Comparison of ENCODE assay signal across 15 mouse cellular contexts in genomic region chr16:72811494-72811893, GRCm38 (mm10).
DNase-seq lines count a peak whose midpoint lies in the region; ATAC-seq and TF ChIP-seq lines count a peak whose summit lies in the region.
"Had no signal": no experiment of that assay in that cellular context is flagged by ENCODE, and none has a peak within 500 bp of the region (broad histone marks: within the 10 kb centered on the region; RNA-seq: fewer than 3 reads in every experiment).

No protein-coding gene starts in this region.

- no peak for ATAC-seq in forebrain, embryonic 12.5 days (ENCODE audit: low FRiP score)
- no peak for ATAC-seq in forebrain, embryonic 11.5 days (replicated peaks; ENCODE audit: low FRiP score)
- ATAC-seq in forebrain, embryonic 16.5 days: peak; percentile 19; the same call in 1 of the 2 replicates
- ATAC-seq: Patski had no signal

- TF ChIP-seq CTCF in brain, embryonic 14.5 days (IDR thresholded peaks at IDR 0.05; ENCODE audit: borderline replicate concordance, extremely low read depth, insufficient read depth, insufficient read length): no peak

- 28% methylated on average over 5 of the region's 5 CpGs for WGBS in forebrain, embryonic 12.5 days
- 29% methylated on average over 5 of the region's 5 CpGs for WGBS in forebrain, embryonic 11.5 days
- WGBS in forebrain, embryonic 16.5 days: 19% methylated on average over 5 of the region's 5 CpGs

- H3K27ac ChIP-seq in forebrain, embryonic 12.5 days: peak overlapping the region; percentile 32; the same call in 1 of the 2 replicates
- no peak overlapping the region for H3K27ac ChIP-seq in forebrain, embryonic 11.5 days (ENCODE audit: low read depth, low read length)
- H3K27ac ChIP-seq in forebrain, embryonic 16.5 days (ENCODE audit: low read length): peak overlapping the region; percentile 6
- H3K27ac ChIP-seq: kidney, postnatal 0 days; lung, embryonic 15.5 days had no signal

- H3K4me1 ChIP-seq in forebrain, embryonic 12.5 days: peaks cover 14% of the 10 kb centered on the region
- H3K4me1 ChIP-seq in forebrain, embryonic 11.5 days (replicated peaks; ENCODE audit: control insufficient read depth, insufficient read depth, low read length): no peaks in the 10 kb centered on the region
- H3K4me1 ChIP-seq in forebrain, embryonic 16.5 days (replicated peaks; ENCODE audit: control insufficient read depth, insufficient read depth, low read length): no peaks in the 10 kb centered on the region

- H3K4me3 ChIP-seq in forebrain, embryonic 12.5 days (replicated peaks): no peak overlapping the region
- H3K4me3 ChIP-seq in forebrain, embryonic 11.5 days (ENCODE audit: low read depth, low read length): no peak overlapping the region
- no peak overlapping the region for H3K4me3 ChIP-seq in forebrain, embryonic 16.5 days (replicated peaks; ENCODE audit: low read length)
- H3K4me3 ChIP-seq: lung, embryonic 15.5 days had no signal

- no peaks in the 10 kb centered on the region for H3K27me3 ChIP-seq in forebrain, embryonic 12.5 days
- H3K27me3 ChIP-seq in forebrain, embryonic 11.5 days (ENCODE audit: control insufficient read depth, insufficient read depth, low read length): no peaks in the 10 kb centered on the region
- H3K27me3 ChIP-seq in forebrain, embryonic 16.5 days (replicated peaks; ENCODE audit: control insufficient read depth, insufficient read depth, low read length): no peaks in the 10 kb centered on the region
- H3K27me3 ChIP-seq: lung, embryonic 15.5 days; Patski had no signal

- DNase-seq in forebrain, embryonic 11.5 days (ENCODE audit: low spot score): no peak
- DNase-seq in layer of hippocampus, adult 9-10 months (ENCODE audit: low spot score): peak; percentile 22
- no peak for DNase-seq in layer of hippocampus, postnatal 10 days (ENCODE audit: low spot score in 2 of 2)
- peak; percentile 64 for DNase-seq in brain, embryonic 14.5 days (ENCODE audit: low read depth)
- no peak for DNase-seq in ovary, postnatal 10 days (ENCODE audit: low spot score)
- no peak for DNase-seq in spleen, postnatal 4 days (ENCODE audit: low spot score in 2 of 2)
- DNase-seq: gastrocnemius, postnatal 25 days; heart, postnatal 10 days; thymus, adult 18-20 months had no signal

- H3K9me3 ChIP-seq in forebrain, embryonic 12.5 days: no peaks in the 10 kb centered on the region
- H3K9me3 ChIP-seq in forebrain, embryonic 11.5 days (ENCODE audit: control insufficient read depth, low read length): no peaks in the 10 kb centered on the region
- no peaks in the 10 kb centered on the region for H3K9me3 ChIP-seq in forebrain, embryonic 16.5 days (ENCODE audit: control insufficient read depth, low read length)
- H3K9me3 ChIP-seq: lung, embryonic 15.5 days had no signal

- TF ChIP-seq POLR2A in brain, embryonic 14.5 days (IDR thresholded peaks at IDR 0.05; ENCODE audit: borderline replicate concordance, extremely low read depth, insufficient read depth, insufficient read length, poor library complexity, severe bottlenecking): no peak

- no peak overlapping the region for H3K4me2 ChIP-seq in forebrain, embryonic 12.5 days
- no peak overlapping the region for H3K4me2 ChIP-seq in forebrain, embryonic 11.5 days (ENCODE audit: low read depth, low read length, severe bottlenecking)
- no peak overlapping the region for H3K4me2 ChIP-seq in forebrain, embryonic 16.5 days (ENCODE audit: low read length)
- H3K4me2 ChIP-seq: liver, embryonic 11.5 days; lung, embryonic 15.5 days had no signal

- H3K36me3 ChIP-seq in forebrain, embryonic 12.5 days (replicated peaks): no peaks in the 10 kb centered on the region
- no peaks in the 10 kb centered on the region for H3K36me3 ChIP-seq in forebrain, embryonic 11.5 days (ENCODE audit: control insufficient read depth, insufficient read depth, low read length)
- no peaks in the 10 kb centered on the region for H3K36me3 ChIP-seq in forebrain, embryonic 16.5 days (ENCODE audit: control insufficient read depth, insufficient read depth)
- H3K36me3 ChIP-seq: lung, embryonic 15.5 days had no signal

- H3K9ac ChIP-seq in forebrain, embryonic 12.5 days: no peak overlapping the region
- H3K9ac ChIP-seq in forebrain, embryonic 11.5 days (ENCODE audit: low read length): no peak overlapping the region
- no peak overlapping the region for H3K9ac ChIP-seq in forebrain, embryonic 16.5 days (replicated peaks; ENCODE audit: low read depth, low read length)
- H3K9ac ChIP-seq: lung, embryonic 15.5 days had no signal

Comparison
In these comparisons a context has a peak if more than half of its experiments do, and no peak if none do; other contexts are left out.
1. DNase-seq: peak in layer of hippocampus, adult 9-10 months (single experiment) and brain, embryonic 14.5 days (single experiment); none in forebrain, embryonic 11.5 days (single experiment), layer of hippocampus, postnatal 10 days (0 of 2), ovary, postnatal 10 days (single experiment) and spleen, postnatal 4 days (0 of 2).